Mouse (Mus musculus): ENCODE measurements around the gene Cabp7. TPM values are rescaled to one million over a fixed set of nuclear protein-coding genes. Genes with fewer than 3 reads are reported as not detected.

The Cabp7 gene
- total RNA-seq, 1 experiment = 1.9 TPM

DNA sequence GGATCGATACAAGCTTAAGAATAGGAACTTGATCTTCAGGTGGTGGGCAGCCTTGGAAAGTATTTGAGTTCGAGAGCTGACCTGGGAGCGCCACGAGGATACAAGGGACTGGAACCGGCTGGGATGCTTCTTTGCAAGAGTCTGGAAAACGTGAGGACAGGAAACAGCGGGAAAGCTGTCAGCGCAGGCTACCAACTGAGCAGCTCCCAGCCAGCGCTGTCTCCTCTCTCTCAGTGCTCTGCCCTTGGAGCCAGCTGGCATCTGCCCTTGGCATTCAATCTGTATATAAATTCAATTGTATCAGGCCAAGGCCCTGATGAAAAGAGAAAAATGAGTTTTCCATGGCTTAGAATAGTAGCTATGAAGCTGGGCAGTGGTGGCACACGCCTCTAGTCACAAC is 55.4 kb downstream of the Cabp7 start:
- peak overlapping the region; percentile 59; the same call in 1 of the 2 replicates for H3K27ac ChIP-seq (ENCODE audit: insufficient read depth, low read depth, low read length, poor library complexity, severe bottlenecking)
- H3K9me3 ChIP-seq (ENCODE audit: control insufficient read depth, insufficient read depth, low read depth, low read length) = no peaks in the 10 kb centered on the region
- peak overlapping the region; percentile 41; the same call in 1 of the 2 replicates for H3K9ac ChIP-seq (ENCODE audit: insufficient read depth, low read depth, low read length, poor library complexity, severe bottlenecking)
- in situ Hi-C loops (cut with MboI; ENCODE audit: low sequenced_read_pairs in 2 of 2, unreplicated experiment in 2 of 2) = no loop called here
- no peaks in the 10 kb centered on the region for H3K36me3 ChIP-seq (ENCODE audit: control insufficient read depth, insufficient read depth, low read length, poor library complexity, severe bottlenecking)
- H3K4me1 ChIP-seq (ENCODE audit: control insufficient read depth in 2 of 2, insufficient read depth in 2 of 2, low read length in 2 of 2, poor library complexity in 1 of 2) = peaks cover 2 to 13% of the 10 kb centered on the region in 2 experiments; a peak in 3 of 4 replicates
- TF ChIP-seq ZC3H11A (IDR thresholded peaks at IDR 0.05; ENCODE audit: borderline replicate concordance, low read depth, low read length) (no peak), ZNF384 (IDR thresholded peaks at IDR 0.05; ENCODE audit: low read depth, low read length) (no peak), CHD2 (IDR thresholded peaks at IDR 0.05; ENCODE audit: low read depth, low read length) (no peak), MAFK (IDR thresholded peaks at IDR 0.05; ENCODE audit: insufficient read depth, low read depth, low read length) (no peak), HCFC1 (IDR thresholded peaks at IDR 0.05; ENCODE audit: borderline replicate concordance, insufficient read depth, low read length) (no peak)
- H3K4me3 ChIP-seq (ENCODE audit: insufficient read depth in 1 of 2, low read depth in 1 of 2, low read length in 2 of 2, poor library complexity in 1 of 2, severe bottlenecking in 1 of 2) = no peak overlapping the region
- no peak for DNase-seq (ENCODE audit: low read depth, low spot score)

DNA sequence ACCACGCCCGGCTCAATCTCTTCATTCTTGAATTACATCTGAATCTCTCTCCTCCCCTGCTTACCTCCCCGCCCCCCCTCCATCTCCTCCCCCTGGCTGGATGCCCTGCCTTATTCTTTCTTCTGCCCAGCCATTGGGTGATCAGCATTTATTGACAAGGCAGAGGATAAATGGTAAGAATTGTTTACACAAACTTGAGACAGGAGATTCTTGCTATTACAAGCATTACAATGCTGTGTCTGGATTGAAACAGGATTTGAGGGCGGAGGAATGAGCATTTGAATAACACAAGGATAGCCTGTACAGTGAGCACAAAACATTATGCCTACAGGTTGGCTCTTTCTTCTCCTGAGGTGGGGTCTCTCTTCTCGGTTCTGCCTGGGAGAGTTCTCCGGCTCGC is 56.2 kb downstream of the Cabp7 start:
- H3K4me3 ChIP-seq (ENCODE audit: insufficient read depth in 1 of 2, low read depth in 1 of 2, low read length in 2 of 2, poor library complexity in 1 of 2, severe bottlenecking in 1 of 2) = no peak overlapping the region
- no peaks in the 10 kb centered on the region for H3K36me3 ChIP-seq (ENCODE audit: control insufficient read depth, insufficient read depth, low read length, poor library complexity, severe bottlenecking)
- H3K4me1 ChIP-seq (ENCODE audit: control insufficient read depth in 2 of 2, insufficient read depth in 2 of 2, low read length in 2 of 2, poor library complexity in 1 of 2) = peaks cover 2 to 13% of the 10 kb centered on the region in 2 experiments; a peak in 3 of 4 replicates
- in situ Hi-C loops (cut with MboI; ENCODE audit: low sequenced_read_pairs in 2 of 2, unreplicated experiment in 2 of 2) = no loop called here
- no peaks in the 10 kb centered on the region for H3K9me3 ChIP-seq (ENCODE audit: control insufficient read depth, insufficient read depth, low read depth, low read length)
- TF ChIP-seq ZC3H11A (IDR thresholded peaks at IDR 0.05; ENCODE audit: borderline replicate concordance, low read depth, low read length) = no peak
- TF ChIP-seq CHD2 (IDR thresholded peaks at IDR 0.05; ENCODE audit: low read depth, low read length) = 0 out of 2 replicates have a peak, but pooled peaks have one; percentile 39
- DNase-seq (ENCODE audit: low read depth, low spot score) = peak; percentile 63
- H3K27ac ChIP-seq (ENCODE audit: insufficient read depth, low read depth, low read length, poor library complexity, severe bottlenecking) = peak overlapping the region; percentile 59; the same call in 1 of the 2 replicates
- H3K9ac ChIP-seq (ENCODE audit: insufficient read depth, low read depth, low read length, poor library complexity, severe bottlenecking) = no peak overlapping the region

DNA sequence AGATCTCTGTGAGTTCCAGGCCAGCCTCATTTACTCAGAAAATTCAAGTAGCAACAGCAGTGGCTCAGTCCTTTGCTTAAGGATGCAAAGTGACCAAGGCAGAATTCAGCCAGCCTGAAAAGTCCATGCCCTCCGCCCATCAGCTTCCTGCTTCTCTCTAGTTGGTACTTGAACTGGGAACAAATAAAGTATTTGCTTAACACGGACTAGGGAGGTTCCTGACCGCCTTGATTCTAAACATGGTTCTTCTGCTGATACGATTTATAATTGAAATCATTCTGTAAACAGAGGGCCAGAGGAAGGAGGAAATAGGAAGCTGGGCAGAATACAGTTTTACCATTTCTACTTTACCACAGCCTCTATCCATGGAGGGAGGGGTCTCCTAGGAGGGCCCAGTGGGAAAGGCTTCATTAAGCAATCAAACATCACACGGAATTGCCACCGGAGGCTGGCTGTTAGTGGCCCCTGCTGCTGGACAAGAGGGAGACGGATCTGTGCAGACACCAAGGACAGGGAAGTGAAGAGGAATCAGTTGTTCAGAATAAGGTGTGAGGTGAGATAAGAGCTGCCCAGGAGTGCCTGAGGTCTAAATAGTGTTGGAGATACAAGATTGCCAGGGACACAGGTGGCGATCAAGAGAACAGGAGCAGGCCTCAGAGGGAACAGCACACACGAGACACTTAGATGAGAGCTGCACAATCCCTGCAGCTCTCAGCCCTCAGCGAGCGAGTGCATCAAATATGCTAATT is 57.8 kb downstream of the Cabp7 start:
- Histone ChIP-seq H3K4me1 (ENCODE audit: control insufficient read depth in 2 of 2, insufficient read depth in 2 of 2, low read length in 2 of 2, poor library complexity in 1 of 2) (peaks cover 2 to 13% of the 10 kb centered on the region in 2 experiments; a peak in 3 of 4 replicates), H3K27ac (ENCODE audit: insufficient read depth, low read depth, low read length, poor library complexity, severe bottlenecking) (0 out of 2 replicates have a peak overlapping the region, but pooled peaks have one; percentile 18), H3K9ac (ENCODE audit: insufficient read depth, low read depth, low read length, poor library complexity, severe bottlenecking) (no peak overlapping the region), H3K4me3 (ENCODE audit: insufficient read depth in 1 of 2, low read depth in 1 of 2, low read length in 2 of 2, poor library complexity in 1 of 2, severe bottlenecking in 1 of 2) (no peak overlapping the region), H3K36me3 (ENCODE audit: control insufficient read depth, insufficient read depth, low read length, poor library complexity, severe bottlenecking) (0 out of 2 replicates have a peak, but pooled peaks cover 2% of the 10 kb centered on the region), H3K9me3 (ENCODE audit: control insufficient read depth, insufficient read depth, low read depth, low read length) (no peaks in the 10 kb centered on the region)
- TF ChIP-seq MAFK (IDR thresholded peaks at IDR 0.05; ENCODE audit: insufficient read depth, low read depth, low read length) (no peak), ZC3H11A (IDR thresholded peaks at IDR 0.05; ENCODE audit: borderline replicate concordance, low read depth, low read length) (no peak), CHD2 (IDR thresholded peaks at IDR 0.05; ENCODE audit: low read depth, low read length) (no peak), ZNF384 (IDR thresholded peaks at IDR 0.05; ENCODE audit: low read depth, low read length) (no peak), HCFC1 (IDR thresholded peaks at IDR 0.05; ENCODE audit: borderline replicate concordance, insufficient read depth, low read length) (no peak)
- in situ Hi-C loops (cut with MboI; ENCODE audit: low sequenced_read_pairs in 2 of 2, unreplicated experiment in 2 of 2) = no loop called here
- DNase-seq (ENCODE audit: low read depth, low spot score) = no peak

DNA sequence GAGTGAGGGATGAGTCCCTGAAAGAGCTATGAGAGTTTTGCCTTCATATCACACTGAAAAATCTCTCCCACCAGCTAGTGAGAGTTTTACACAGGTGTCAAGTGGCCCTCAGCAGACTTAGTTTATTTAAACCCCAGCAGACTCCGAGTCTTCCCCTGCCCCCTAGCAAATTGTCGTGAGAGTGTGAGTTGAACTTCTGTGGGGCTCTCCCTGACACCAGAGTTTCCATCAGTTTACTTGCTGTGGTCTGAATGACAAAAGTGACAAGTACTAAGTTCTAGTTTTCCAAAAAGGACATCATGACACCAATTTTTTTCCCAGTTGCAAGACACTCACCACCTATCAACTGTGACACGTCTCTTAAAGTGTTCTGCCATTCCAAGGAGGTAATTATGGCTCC is 58.7 kb downstream of the Cabp7 start:
- in situ Hi-C loops (cut with MboI; ENCODE audit: low sequenced_read_pairs in 2 of 2, unreplicated experiment in 2 of 2) = no loop called here

More for the DNA sequence above, 58.7 kb downstream of the Cabp7 start:
- Histone ChIP-seq H3K9ac (ENCODE audit: insufficient read depth, low read depth, low read length, poor library complexity, severe bottlenecking) (no peak overlapping the region), H3K27ac (ENCODE audit: insufficient read depth, low read depth, low read length, poor library complexity, severe bottlenecking) (no peak overlapping the region), H3K9me3 (ENCODE audit: control insufficient read depth, insufficient read depth, low read depth, low read length) (no peaks in the 10 kb centered on the region), H3K4me3 (ENCODE audit: insufficient read depth in 1 of 2, low read depth in 1 of 2, low read length in 2 of 2, poor library complexity in 1 of 2, severe bottlenecking in 1 of 2) (no peak overlapping the region), H3K4me1 (ENCODE audit: control insufficient read depth in 2 of 2, insufficient read depth in 2 of 2, low read length in 2 of 2, poor library complexity in 1 of 2) (peaks cover 2 to 15% of the 10 kb centered on the region in 2 experiments; a peak in 3 of 4 replicates), H3K36me3 (ENCODE audit: control insufficient read depth, insufficient read depth, low read length, poor library complexity, severe bottlenecking) (peaks cover 9% of the 10 kb centered on the region; the same call in 1 of the 2 replicates)
- DNase-seq (ENCODE audit: low read depth, low spot score) = no peak
- TF ChIP-seq CHD2 (IDR thresholded peaks at IDR 0.05; ENCODE audit: low read depth, low read length) = no peak
- TF ChIP-seq ZC3H11A (IDR thresholded peaks at IDR 0.05; ENCODE audit: borderline replicate concordance, low read depth, low read length) = no peak
- no peak for TF ChIP-seq HCFC1 (IDR thresholded peaks at IDR 0.05; ENCODE audit: borderline replicate concordance, insufficient read depth, low read length)
- no peak for TF ChIP-seq MAFK (IDR thresholded peaks at IDR 0.05; ENCODE audit: insufficient read depth, low read depth, low read length)
- no peak for TF ChIP-seq ZNF384 (IDR thresholded peaks at IDR 0.05; ENCODE audit: low read depth, low read length)
